Comparison of ENCODE assay signal across 16 mouse cellular contexts in the genomic region with DNA sequence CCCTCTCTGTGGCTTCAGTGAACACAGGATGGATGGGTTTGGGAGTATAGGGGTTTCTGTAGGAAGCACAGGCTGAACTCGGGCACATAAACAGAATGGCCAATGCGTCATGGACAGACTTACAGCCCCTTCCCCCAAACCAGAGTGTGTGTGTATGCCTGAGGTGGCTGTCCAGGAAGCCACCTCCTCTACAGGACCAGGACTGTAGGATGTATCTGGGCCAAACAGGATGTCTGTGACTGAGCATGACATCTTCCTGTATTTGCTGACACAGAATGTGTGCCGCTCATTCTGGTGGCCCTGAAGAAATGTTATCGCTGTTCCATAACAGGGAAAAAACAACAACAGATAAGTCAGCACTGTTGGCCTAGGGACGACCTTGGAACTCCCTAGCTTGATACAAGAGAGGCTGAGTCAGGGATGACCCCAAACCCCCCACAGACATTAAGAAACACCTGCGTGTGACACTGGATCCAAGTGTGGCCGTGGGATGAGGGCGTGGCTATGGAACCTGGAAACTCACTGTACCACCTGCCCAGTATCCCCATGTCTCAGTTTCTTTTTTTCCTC.
A peak's percentile ranks its signal among the peaks of the same experiment; 100 is the strongest.
DNase-seq lines count a peak whose midpoint lies in the region; ATAC-seq lines count a peak whose summit lies in the region.
"Had no signal": no experiment of that assay in that cellular context is flagged by ENCODE, and none has a peak within 500 bp of the region (broad histone marks: within the 10 kb centered on the region; RNA-seq: fewer than 3 reads in every experiment).

No protein-coding gene starts in this region.

- H3K4me1 ChIP-seq in heart, embryonic 14.5 days (ENCODE audit: control insufficient read depth in 2 of 2, insufficient read depth in 2 of 2, low read length in 2 of 2) = no peaks in the 10 kb centered on the region; a peak in 1 of 4 replicates
- H3K4me1 ChIP-seq in liver, embryonic 13.5 days (replicated peaks) = no peaks in the 10 kb centered on the region
- H3K4me1 ChIP-seq in midbrain, embryonic 11.5 days (ENCODE audit: control insufficient read depth, insufficient read depth, low read length) = no peaks in the 10 kb centered on the region; the same call in 1 of the 2 replicates
- H3K4me1 ChIP-seq: midbrain, embryonic 13.5 days; neural tube, embryonic 13.5 days had no signal

- no peak overlapping the region for H3K4me3 ChIP-seq in heart, embryonic 14.5 days (ENCODE audit: control insufficient read depth in 1 of 2, insufficient read depth in 1 of 2, low read depth in 1 of 2, low read length in 2 of 2)
- H3K4me3 ChIP-seq in liver, embryonic 13.5 days (replicated peaks) = no peak overlapping the region
- no peak overlapping the region for H3K4me3 ChIP-seq in midbrain, embryonic 11.5 days (ENCODE audit: low read depth, low read length)
- H3K4me3 ChIP-seq: embryonic facial prominence, embryonic 10.5 days; gastrocnemius, adult 2 months; layer of hippocampus, adult 2 months; midbrain, embryonic 13.5 days; neural tube, embryonic 13.5 days had no signal

- H3K9me3 ChIP-seq in heart, embryonic 14.5 days (ENCODE audit: control insufficient read depth, low read length) = no peaks in the 10 kb centered on the region
- no peaks in the 10 kb centered on the region for H3K9me3 ChIP-seq in liver, embryonic 13.5 days (replicated peaks)
- H3K9me3 ChIP-seq in midbrain, embryonic 11.5 days (ENCODE audit: control insufficient read depth, low read length) = no peaks in the 10 kb centered on the region
- H3K9me3 ChIP-seq: embryonic facial prominence, embryonic 10.5 days; midbrain, embryonic 13.5 days; neural tube, embryonic 13.5 days had no signal

- WGBS in heart, embryonic 14.5 days = 62% methylated on average over 8 of the region's 8 CpGs
- 41% methylated on average over 8 of the region's 8 CpGs for WGBS in liver, embryonic 13.5 days (ENCODE audit: insufficient replicate concordance)
- 87% methylated on average over 8 of the region's 8 CpGs for WGBS in midbrain, embryonic 11.5 days

- intact Hi-C loops in heart, postnatal 25 days (cut with DNase I) = no loop called here
- intact Hi-C loops in gastrocnemius, postnatal 14 days (cut with DNase I; ENCODE audit: low total_unique reads) = no loop called here

- H3K36me3 ChIP-seq in heart, embryonic 14.5 days (ENCODE audit: control insufficient read depth, insufficient read depth, low read length) = no peaks in the 10 kb centered on the region
- H3K36me3 ChIP-seq in liver, embryonic 13.5 days = no peaks in the 10 kb centered on the region
- no peaks in the 10 kb centered on the region for H3K36me3 ChIP-seq in midbrain, embryonic 11.5 days (ENCODE audit: control insufficient read depth, insufficient read depth, low read length)
- H3K36me3 ChIP-seq: embryonic facial prominence, embryonic 10.5 days; midbrain, embryonic 13.5 days; neural tube, embryonic 13.5 days had no signal

- no peaks in the 10 kb centered on the region for H3K27me3 ChIP-seq in heart, embryonic 14.5 days (ENCODE audit: control insufficient read depth, insufficient read depth, low read length)
- peaks cover 10% of the 10 kb centered on the region; the same call in 1 of the 2 replicates for H3K27me3 ChIP-seq in liver, embryonic 13.5 days
- H3K27me3 ChIP-seq in midbrain, embryonic 11.5 days (ENCODE audit: control insufficient read depth, insufficient read depth, low read length) = no peaks in the 10 kb centered on the region
- H3K27me3 ChIP-seq: midbrain, embryonic 13.5 days; neural tube, embryonic 13.5 days had no signal

- H3K4me2 ChIP-seq in heart, embryonic 14.5 days (ENCODE audit: low read length) = no peak overlapping the region
- no peak overlapping the region for H3K4me2 ChIP-seq in liver, embryonic 13.5 days
- H3K4me2 ChIP-seq in midbrain, embryonic 11.5 days = no peak overlapping the region
- H3K4me2 ChIP-seq: hindbrain, embryonic 14.5 days; midbrain, embryonic 13.5 days; neural tube, embryonic 13.5 days had no signal

- peak; percentile 75 for ATAC-seq in heart, embryonic 14.5 days (ENCODE audit: insufficient number of reproducible peaks, insufficient read depth, low FRiP score, low read depth)
- ATAC-seq in liver, embryonic 13.5 days (ENCODE audit: low read depth) = peak; percentile 29; the same call in 1 of the 2 replicates
- ATAC-seq in midbrain, embryonic 11.5 days (ENCODE audit: low FRiP score) = no peak
- ATAC-seq: midbrain, embryonic 13.5 days had no signal

- no peak overlapping the region for H3K27ac ChIP-seq in heart, embryonic 14.5 days (replicated peaks in 1 of 2; ENCODE audit: control insufficient read depth in 1 of 2, insufficient read depth in 1 of 2, low read depth in 2 of 2, low read length in 2 of 2)
- H3K27ac ChIP-seq in liver, embryonic 13.5 days = no peak overlapping the region
- H3K27ac ChIP-seq in midbrain, embryonic 11.5 days (ENCODE audit: low read depth, low read length) = no peak overlapping the region
- H3K27ac ChIP-seq: embryonic facial prominence, embryonic 10.5 days; gastrocnemius, adult 2 months; hindbrain, embryonic 14.5 days; layer of hippocampus, adult 2 months; midbrain, embryonic 13.5 days; neural tube, embryonic 13.5 days had no signal

- H3K9ac ChIP-seq in heart, embryonic 14.5 days (ENCODE audit: low read length) = no peak overlapping the region
- no peak overlapping the region for H3K9ac ChIP-seq in liver, embryonic 13.5 days
- no peak overlapping the region for H3K9ac ChIP-seq in midbrain, embryonic 11.5 days (ENCODE audit: low read length)
- H3K9ac ChIP-seq: hindbrain, embryonic 14.5 days; midbrain, embryonic 13.5 days; neural tube, embryonic 13.5 days had no signal

- no peak for DNase-seq in heart, postnatal 25 days (ENCODE audit: low spot score)
- peak; percentile 57 for DNase-seq in ovary, adult 18-20 months (ENCODE audit: low spot score)
- no peak for DNase-seq in ovary, postnatal 14 days (ENCODE audit: low spot score)
- no peak for DNase-seq in liver, embryonic 13.5 days
- no peak for DNase-seq in gastrocnemius, postnatal 14 days
- no peak for DNase-seq in midbrain, embryonic 11.5 days (ENCODE audit: low spot score, missing footprints)
- no peak for DNase-seq in adipocyte (ENCODE audit: low spot score)
- DNase-seq: cerebellum, adult 9-10 months; gastrocnemius, adult 2 months; right cerebral cortex, postnatal 25 days had no signal
